Mouse (Mus musculus) layer of hippocampus, adult 18-20 months (tissue): ENCODE measurements around the gene Hnrnpu. TPM values are rescaled to one million over a fixed set of nuclear protein-coding genes. Genes with fewer than 3 reads are reported as not detected.
A peak's percentile ranks its signal among the peaks of the same experiment; 100 is the strongest.

ENCODE experiments used
- DNase-seq, 2 experiments: peaks; one replicate each; pipeline ENCODE4 v3.0.0; 2022; ENCODE audit warnings: low spot score in 2 of 2
- total RNA-seq, 2 experiments: library from RNA; stranded (reverse); gene quantifications; 2 replicates each; pipeline ENCODE4 v1.2.3; 2021

The Hnrnpu gene
- total RNA-seq, 2 experiments from 2014 or later = 380 to 416 TPM

- DNase-seq = no peak
Measured at GRCm38 (mm10) chr1:178341435-178341834, 3.8 kb upstream of the Hnrnpu start.

- DNase-seq = no peak
Measured at GRCm38 (mm10) chr1:178340213-178340612, 2.6 kb upstream of the Hnrnpu start.

- DNase-seq = no peak
Measured at GRCm38 (mm10) chr1:178338318-178338641, 683 bp upstream of the Hnrnpu start.

GRCm38 (mm10) chr1:178336777-178337481 lies 668 bp downstream of the Hnrnpu start:
- DNase-seq = peak; percentile 49 to 72

GRCm38 (mm10) chr1:178336289-178336775 lies 1.3 kb downstream of the Hnrnpu start:
- DNase-seq = peak; percentile 85 to 94

GRCm38 (mm10) chr1:178335860-178336261 lies 1.7 kb downstream of the Hnrnpu start:
- DNase-seq = no peak

GRCm38 (mm10) chr1:178329946-178330345 lies 7.7 kb downstream of the Hnrnpu start:
- DNase-seq = no peak

GRCm38 (mm10) chr1:178329017-178329416 lies 8.6 kb downstream of the Hnrnpu start:
- no peak for DNase-seq

- no peak for DNase-seq
Measured at GRCm38 (mm10) chr1:178326950-178327349, 10.6 kb downstream of the Hnrnpu start.

GRCm38 (mm10) chr1:178326357-178326756 lies 11.2 kb downstream of the Hnrnpu start:
- DNase-seq = no peak

GRCm38 (mm10) chr1:178324568-178324967 lies 13.0 kb downstream of the Hnrnpu start:
- DNase-seq = no peak

- no peak for DNase-seq
Measured at GRCm38 (mm10) chr1:178323235-178323634, 14.4 kb downstream of the Hnrnpu start.

GRCm38 (mm10) chr1:178321730-178322357 lies 15.8 kb downstream of the Hnrnpu start:
- DNase-seq = no peak

GRCm38 (mm10) chr1:178320723-178321590 lies 16.6 kb downstream of the Hnrnpu start:
- no peak for DNase-seq

GRCm38 (mm10) chr1:178320038-178320722 lies 17.4 kb downstream of the Hnrnpu start:
- no peak for DNase-seq

- peak; percentile 23 to 43 for DNase-seq
Measured at GRCm38 (mm10) chr1:178319295-178320037, 18.1 kb downstream of the Hnrnpu start.

- peak; percentile 93 to 95 for DNase-seq
Measured at GRCm38 (mm10) chr1:178318389-178319184, 19.0 kb downstream of the Hnrnpu start, which contains the start of gene Cox20. Gene Cox20, plus strand, starts transcription at chr1:178319130.

- peak in 1 of 2 experiments; percentile 88 for DNase-seq
Measured at GRCm38 (mm10) chr1:178318002-178318388, 19.6 kb downstream of the Hnrnpu start.

GRCm38 (mm10) chr1:178317275-178318001 lies 20.2 kb downstream of the Hnrnpu start:
- DNase-seq = no peak
